Mouse (Mus musculus) small intestine, adult 2 months (tissue): ENCODE measurements around the gene Gcnt1. TPM values are rescaled to one million over a fixed set of nuclear protein-coding genes. Genes with fewer than 3 reads are reported as not detected.

ENCODE experiments used
- H3K27ac ChIP-seq: fragments of 200-500 bp; 2 replicates; pipeline ENCODE4 v1.5.1; 2012; ENCODE audit warnings: low read depth, low read length, control low read depth, inconsistent platforms; ENCODE audit not compliant: insufficient read depth
- H3K27me3 ChIP-seq: fragments of 200-500 bp; 2 replicates; pipeline ENCODE4 v1.6.1; 2012; ENCODE audit warnings: mild to moderate bottlenecking, moderate library complexity, low read length, inconsistent platforms; ENCODE audit not compliant: control insufficient read depth, insufficient read depth
- H3K36me3 ChIP-seq: fragments of 200-500 bp; 2 replicates; pipeline ENCODE4 v1.6.1; 2012; ENCODE audit warnings: mild to moderate bottlenecking, low read length, control low read depth, inconsistent platforms; ENCODE audit not compliant: control insufficient read depth, insufficient read depth
- H3K4me1 ChIP-seq: fragments of 200-500 bp; 2 replicates; pipeline ENCODE4 v1.6.1; 2012; ENCODE audit warnings: low read length, inconsistent platforms, mixed read lengths; ENCODE audit not compliant: control insufficient read depth, insufficient read depth, insufficient read length
- H3K4me3 ChIP-seq: fragments of 200-500 bp; 2 replicates; pipeline ENCODE4 v1.5.1; 2012; ENCODE audit warnings: low read depth, mild to moderate bottlenecking, control low read depth, inconsistent platforms, low read length, moderate library complexity
- CTCF ChIP-seq: fragments of 200-500 bp; IDR thresholded peaks from 2 replicates; pipeline ENCODE4 v1.5.1; 2012; ENCODE audit warnings: low read depth, mild to moderate bottlenecking, control low read depth, inconsistent platforms, low read length, moderate library complexity, mixed read lengths; ENCODE audit not compliant: insufficient replicate concordance, insufficient read length; ENCODE audit errors: extremely low read depth
- POLR2A ChIP-seq: fragments of 200-500 bp; IDR thresholded peaks from 2 replicates; pipeline ENCODE4 v1.6.1; 2012; ENCODE audit warnings: low read depth, mild to moderate bottlenecking, control low read depth, inconsistent platforms, low read length, moderate library complexity
- WGBS: fragments of 180-500 bp; shearing (Covaris S2); methylation state at CpG from one replicate; pipeline ENCODE4 v1.1.7; 2018; 5-methylcytosine and 5-hydroxymethylcytosine counted together
- polyA plus RNA-seq: library from polyadenylated mRNA; depleted of rRNA; stranded (reverse); fragments of >200 nt; gene quantifications from 2 replicates; pipeline ENCODE4 v1.2.3, GENCODE M21; 2012

The Gcnt1 gene
- polyA plus RNA-seq, 1 experiment, result 0.80 TPM

DNA sequence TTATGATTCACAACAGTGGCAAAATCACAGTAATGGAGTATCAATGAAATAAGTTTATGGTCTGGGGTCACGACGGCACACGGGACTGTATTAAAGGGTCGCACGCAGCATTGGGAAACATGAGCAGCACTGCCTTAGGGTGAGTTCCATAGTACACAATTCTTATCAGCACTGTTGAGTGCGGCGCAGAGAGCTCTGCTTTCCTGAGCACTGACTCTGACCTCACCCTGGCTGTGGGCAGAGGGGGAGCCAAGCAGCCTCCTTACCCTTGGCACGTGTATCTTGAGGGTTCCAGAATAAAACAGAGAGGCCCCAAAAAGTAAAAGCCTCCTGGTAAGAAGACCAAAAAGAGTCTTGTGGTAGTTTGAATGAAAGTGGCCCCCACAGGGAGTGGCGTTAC lies 4.1 kb downstream of the Gcnt1 start:
- H3K27ac ChIP-seq, result no peak overlapping the region
- H3K36me3 ChIP-seq, result no peaks in the 10 kb centered on the region
- no peak overlapping the region for H3K4me3 ChIP-seq
- TF ChIP-seq CTCF (no peak), POLR2A (no peak)
- H3K27me3 ChIP-seq, result no peaks in the 10 kb centered on the region
- 63% methylated on average over 9 of the region's 9 CpGs for WGBS
- no peaks in the 10 kb centered on the region for H3K4me1 ChIP-seq

DNA sequence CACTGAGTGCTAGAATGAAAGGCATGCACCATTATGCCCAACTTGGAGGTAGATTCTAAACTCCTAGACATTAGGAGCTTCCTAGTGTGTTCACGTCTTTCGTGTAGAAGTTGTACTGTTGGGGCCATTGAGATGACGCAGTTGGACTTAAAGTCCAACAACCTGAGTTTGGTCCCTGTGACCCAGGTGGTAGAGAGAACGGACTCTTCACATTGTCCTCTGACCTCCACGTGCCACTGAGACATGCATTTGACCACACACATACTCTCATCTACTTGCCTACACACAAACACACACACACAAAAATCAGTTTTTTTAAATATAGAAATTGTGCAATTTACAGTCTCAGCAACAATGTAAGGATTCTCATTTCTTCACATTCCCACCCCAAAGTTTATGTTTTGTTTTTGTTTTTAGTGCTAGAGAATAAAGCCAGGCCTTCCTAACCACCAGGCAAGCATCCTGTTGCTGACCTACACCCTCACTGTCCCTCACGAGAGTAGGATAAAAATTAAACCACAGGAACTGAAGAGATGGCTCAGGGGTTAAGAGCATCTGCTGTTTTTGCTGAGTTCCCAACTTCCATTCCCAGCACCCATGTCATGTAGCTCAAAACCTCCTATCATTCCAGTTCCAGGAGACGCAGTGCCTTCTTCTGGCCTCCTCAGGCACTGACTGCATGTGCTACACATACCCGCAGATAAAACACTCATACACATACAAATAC lies 6.1 kb downstream of the Gcnt1 start:
- Histone ChIP-seq H3K27ac (no peak overlapping the region), H3K27me3 (no peaks in the 10 kb centered on the region), H3K4me3 (no peak overlapping the region), H3K36me3 (no peaks in the 10 kb centered on the region), H3K4me1 (no peaks in the 10 kb centered on the region)
- WGBS, result 92% methylated on average over 8 of the region's 8 CpGs
- TF ChIP-seq CTCF (no peak), POLR2A (no peak)

DNA sequence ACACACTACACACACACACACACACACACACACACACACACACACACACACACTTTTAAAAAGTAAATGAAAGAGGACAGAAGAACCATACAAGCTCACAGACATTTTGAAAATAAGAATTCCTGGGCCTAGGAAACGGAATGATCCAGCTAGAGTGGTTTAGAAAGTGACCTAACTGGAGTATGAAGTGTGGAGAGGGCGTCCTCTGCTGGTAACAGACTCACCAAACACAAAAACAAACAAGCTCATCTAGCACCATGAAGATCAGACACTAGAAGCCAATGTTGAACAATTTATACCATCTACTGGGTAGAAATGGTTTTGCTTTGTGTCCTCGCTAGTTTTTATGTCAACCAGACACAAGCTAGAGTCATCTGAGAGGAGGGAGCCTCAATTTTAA lies 7.9 kb downstream of the Gcnt1 start:
- Histone ChIP-seq H3K4me3 (no peak overlapping the region), H3K36me3 (no peaks in the 10 kb centered on the region), H3K27ac (no peak overlapping the region), H3K4me1 (no peaks in the 10 kb centered on the region), H3K27me3 (no peaks in the 10 kb centered on the region)
- 37% methylated on average over 3 of the region's 3 CpGs for WGBS
- TF ChIP-seq CTCF (no peak), POLR2A (no peak)

DNA sequence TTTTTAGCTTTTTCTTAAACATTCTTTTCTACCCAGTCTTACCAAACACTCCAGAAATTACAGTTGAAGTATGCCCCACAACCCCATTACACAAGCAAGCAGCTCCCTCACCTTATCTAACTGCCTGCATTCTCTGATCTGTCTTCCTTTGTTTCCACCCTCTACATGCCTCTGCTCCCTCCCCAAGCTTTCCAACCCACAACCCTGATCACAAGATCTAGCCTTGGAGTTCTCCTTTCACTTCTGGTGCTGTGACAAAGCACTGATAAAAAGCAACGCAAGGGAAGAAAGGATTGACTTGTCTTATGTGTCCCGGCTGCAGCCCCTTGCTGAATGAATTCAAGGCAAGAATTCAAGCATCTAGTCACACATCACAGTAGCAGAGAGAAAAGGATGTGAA lies 11.5 kb downstream of the Gcnt1 start:
- Histone ChIP-seq H3K36me3 (no peaks in the 10 kb centered on the region), H3K4me3 (no peak overlapping the region), H3K27me3 (peaks cover 3% of the 10 kb centered on the region; the same call in 1 of the 2 replicates), H3K4me1 (peaks cover under 1% of the 10 kb centered on the region), H3K27ac (no peak overlapping the region)
- no peak for TF ChIP-seq CTCF
- TF ChIP-seq POLR2A, result no peak
- 60% methylated on average over 2 of the region's 2 CpGs for WGBS

DNA sequence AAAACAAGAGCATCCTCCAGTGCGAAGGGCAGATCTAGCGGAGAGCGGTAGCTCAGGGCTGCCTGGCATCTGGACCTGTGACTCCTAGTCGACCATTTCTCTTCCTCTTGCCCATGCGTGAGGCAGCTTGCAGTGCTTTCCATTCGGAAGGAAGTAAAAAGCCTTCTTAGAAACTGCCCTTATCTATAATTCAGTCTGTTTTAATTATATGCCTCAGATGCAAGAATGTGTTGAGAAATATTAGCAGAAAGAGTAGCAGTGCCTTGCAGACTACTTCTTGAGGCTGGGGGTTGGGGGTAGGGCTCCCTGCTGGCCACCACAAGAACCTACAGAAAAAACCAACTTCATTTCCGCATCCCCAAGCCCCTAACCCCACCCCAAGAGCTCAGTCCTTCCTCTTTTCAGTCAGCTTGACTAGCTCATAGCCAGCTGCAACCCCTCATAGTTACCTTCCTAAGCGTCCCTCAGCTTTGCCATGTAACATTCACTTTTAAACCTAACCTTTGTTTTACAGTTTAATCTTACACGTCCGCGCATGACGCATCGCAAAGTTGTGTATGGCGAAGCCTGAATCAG lies 13.2 kb downstream of the Gcnt1 start:
- TF ChIP-seq CTCF, result 0 out of 2 replicates have a peak, but pooled peaks have one; percentile 5
- no peak for TF ChIP-seq POLR2A
- WGBS, result 73% methylated on average over 14 of the region's 14 CpGs

DNA sequence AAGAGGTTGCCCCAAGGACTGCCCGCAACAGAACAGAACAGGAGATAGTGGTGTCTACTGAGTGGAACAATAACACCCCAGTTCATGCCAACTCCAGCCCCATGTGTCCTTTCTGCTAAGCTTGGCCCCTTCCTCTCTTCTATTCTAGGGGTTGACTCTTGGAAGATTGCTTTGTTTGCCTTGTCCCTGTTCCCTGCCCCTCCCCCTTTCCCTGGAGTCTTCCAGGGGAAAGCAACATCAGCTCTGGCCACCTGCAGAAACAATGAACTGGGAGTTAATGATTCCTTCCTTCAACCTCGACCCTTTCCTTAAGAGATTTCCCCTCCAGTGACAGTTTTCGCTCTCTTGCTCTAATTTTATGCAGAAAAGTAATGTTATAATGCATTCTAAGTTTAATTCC lies 15.3 kb downstream of the Gcnt1 start:
- TF ChIP-seq POLR2A (no peak), CTCF (no peak)
- H3K36me3 ChIP-seq, result no peaks in the 10 kb centered on the region

More for the DNA sequence above, 13.2 kb downstream of the Gcnt1 start:
- Histone ChIP-seq H3K4me3 (0 out of 2 replicates have a peak overlapping the region, but pooled peaks have one; percentile 16), H3K36me3 (no peaks in the 10 kb centered on the region), H3K27me3 (peaks cover 11% of the 10 kb centered on the region), H3K4me1 (peaks cover 2% of the 10 kb centered on the region), H3K27ac (no peak overlapping the region)

DNA sequence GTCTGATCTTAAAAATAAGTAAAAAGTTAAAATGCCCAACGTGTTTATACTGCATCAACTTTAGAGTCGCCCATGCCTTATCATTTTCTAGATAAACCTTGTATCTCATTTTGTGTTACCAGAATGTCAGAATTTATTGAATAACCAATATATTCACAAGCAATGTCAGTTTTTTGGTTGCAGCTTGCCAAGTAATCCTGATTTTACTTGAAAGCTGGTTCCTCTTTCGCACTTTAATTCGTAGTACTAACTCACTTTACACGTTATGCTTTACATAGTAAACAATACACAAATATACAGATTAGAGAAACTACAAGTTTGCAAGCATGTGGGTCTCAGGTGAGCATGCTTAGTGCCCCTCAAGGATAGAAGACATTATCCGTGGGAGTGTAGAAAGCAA lies 15.7 kb downstream of the Gcnt1 start:
- TF ChIP-seq CTCF (no peak), POLR2A (no peak)
- no peak overlapping the region for H3K4me3 ChIP-seq
- no peaks in the 10 kb centered on the region for H3K36me3 ChIP-seq

More for the DNA sequence above, 15.3 kb downstream of the Gcnt1 start:
- H3K4me1 ChIP-seq, result peaks cover 2% of the 10 kb centered on the region
- peaks cover 11% of the 10 kb centered on the region for H3K27me3 ChIP-seq
- H3K27ac ChIP-seq, result no peak overlapping the region
- 52% methylated on average over 3 of the region's 3 CpGs for WGBS
- no peak overlapping the region for H3K4me3 ChIP-seq

More for the DNA sequence above, 15.7 kb downstream of the Gcnt1 start:
- no peak overlapping the region for H3K27ac ChIP-seq
- H3K4me1 ChIP-seq, result peaks cover 2% of the 10 kb centered on the region
- peaks cover 11% of the 10 kb centered on the region for H3K27me3 ChIP-seq
- 46% methylated on average over 6 of the region's 6 CpGs for WGBS
